Mouse (Mus musculus) thymus, adult 2 months (tissue): Measurements from ENCODE around the gene Nmur1.

Source experiments
- CTCF ChIP-seq: fragments of 200-500 bp; IDR thresholded peaks from 2 replicates; pipeline ENCODE4 v1.5.1; 2012; ENCODE audit warnings: mild to moderate bottlenecking, control low read depth, low read length, moderate library complexity, borderline replicate concordance; ENCODE audit not compliant: control insufficient read depth, poor library complexity, insufficient read depth; ENCODE audit errors: extremely low read depth
- POLR2A ChIP-seq: fragments of 200-500 bp; IDR thresholded peaks from 2 replicates; pipeline ENCODE4 v1.6.1; 2012; ENCODE audit warnings: mild to moderate bottlenecking, low read length, control low read depth, moderate library complexity; ENCODE audit not compliant: control insufficient read depth, poor library complexity, insufficient read depth; ENCODE audit errors: extremely low read depth

- TF ChIP-seq CTCF = no peak
- no peak for TF ChIP-seq POLR2A
Measured at GRCm38 (mm10) chr1:86439487-86440170, 13.6 kb upstream of the Nmur1 start.
